Mouse (Mus musculus): ENCODE data around the gene Nup107.

The Nup107 gene

DNA sequence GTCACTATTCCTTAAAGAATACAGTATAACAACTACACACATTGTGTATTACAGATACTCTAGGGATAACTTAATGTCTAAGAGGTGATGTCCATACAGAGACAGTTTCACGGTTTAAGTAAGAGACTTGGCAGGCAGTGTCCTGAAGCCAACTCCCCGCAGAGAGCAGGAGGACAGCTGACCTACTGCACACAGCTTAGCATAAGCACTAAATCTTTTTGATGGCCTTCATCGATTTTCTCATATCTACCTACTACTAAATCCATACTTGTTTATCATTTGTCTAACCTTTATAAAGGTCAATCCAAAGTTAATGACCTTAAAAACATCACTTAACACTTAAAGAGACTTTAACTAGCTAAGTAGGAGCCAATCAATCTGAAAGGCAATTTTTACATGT lies 89.0 kb downstream of the Nup107 start:
- no peak for DNase-seq (ENCODE audit: low read depth, low spot score)

DNA sequence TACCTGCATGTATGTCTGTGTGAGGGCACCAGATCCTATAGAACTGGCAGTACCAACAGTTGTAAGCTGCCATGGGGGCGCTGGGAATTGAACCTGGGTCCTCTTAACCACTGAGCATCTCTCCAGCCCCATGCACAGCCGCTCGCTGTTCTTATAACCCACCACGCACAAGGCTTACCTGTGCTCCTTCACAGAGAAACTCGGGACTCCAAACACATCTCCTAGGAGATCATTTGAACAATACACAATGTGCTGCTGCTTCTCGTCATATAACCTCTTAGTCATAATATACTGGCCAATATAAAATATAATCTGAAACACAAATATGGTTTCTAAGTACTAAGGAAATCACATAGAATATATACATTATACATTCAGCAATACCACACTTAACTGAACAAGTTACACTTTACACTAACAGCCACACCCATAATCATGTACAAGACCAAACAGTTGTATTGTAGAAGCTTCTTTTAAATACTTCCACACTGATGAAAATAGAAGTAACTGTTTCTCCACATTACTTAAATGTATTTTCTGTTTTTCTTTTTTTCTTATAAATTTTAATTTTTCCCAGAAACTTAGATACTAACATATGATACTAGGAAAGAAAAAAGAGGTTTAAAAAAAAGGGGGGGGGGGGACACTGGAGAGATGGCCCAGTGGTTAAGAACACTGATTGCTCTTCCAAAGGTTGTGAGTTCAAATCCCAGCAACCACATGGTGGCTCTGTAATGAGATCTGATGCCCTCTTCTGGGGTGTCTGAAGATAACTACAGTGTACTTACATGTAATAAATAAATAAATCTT lies 90.3 kb downstream of the Nup107 start:
- no peak for DNase-seq (ENCODE audit: low read depth, low spot score)

DNA sequence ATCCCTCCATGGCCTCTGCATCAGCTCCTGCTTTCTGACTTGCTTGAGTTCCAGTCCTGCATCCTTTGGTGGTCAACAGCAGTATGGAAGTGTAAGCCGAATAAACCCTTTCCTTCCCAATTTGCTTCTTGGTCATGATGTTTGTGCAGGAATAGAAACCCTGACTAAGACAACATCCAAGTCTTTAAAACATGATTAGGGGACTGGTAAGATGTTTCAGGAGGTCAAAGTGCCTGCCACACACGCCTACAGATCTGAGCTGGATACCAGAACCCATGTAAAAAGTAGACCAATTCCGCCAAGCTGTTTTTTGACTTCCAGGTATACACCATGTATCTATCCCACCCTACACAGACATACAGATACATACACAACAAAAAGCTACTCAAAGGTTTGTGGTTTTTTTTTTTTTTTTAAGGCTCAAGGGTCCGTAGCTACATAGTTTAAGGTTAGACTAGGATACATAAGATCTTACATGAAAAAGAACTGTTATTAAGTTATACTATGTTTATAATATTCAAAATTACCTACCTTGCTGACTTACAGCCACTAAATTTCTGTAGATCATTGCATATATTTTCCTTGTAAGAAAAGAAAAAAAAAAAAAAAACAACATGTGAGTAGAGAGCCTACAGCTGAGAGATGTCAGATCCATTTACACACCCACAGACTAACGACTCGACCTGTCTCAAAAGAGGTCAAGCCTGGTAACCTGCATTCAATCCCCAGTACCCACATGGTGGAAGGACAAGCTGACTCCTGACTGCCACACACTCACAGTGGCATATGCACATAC lies 91.3 kb downstream of the Nup107 start:
- no peak for DNase-seq (ENCODE audit: low read depth, low spot score)
